Mouse (Mus musculus) CH12F3 (cell line): ENCODE results near the gene Ccrl2.

Source experiments
- in situ Hi-C: fragments of 300-500 bp; cut with MboI; formaldehyde crosslinking; loops from 2 replicates; pipeline ENCODE4 v1.14.3; 2020; ENCODE audit warnings: low sequenced_read_pairs

Ccrl2 gene

GRCm38 (mm10) chr9:111056798-111057543 is at the start of gene Ccrl2:
Gene Ccrl2 (minus strand): TSS chr9:111057519.
- in situ Hi-C loops, result no loop called here

DNA sequence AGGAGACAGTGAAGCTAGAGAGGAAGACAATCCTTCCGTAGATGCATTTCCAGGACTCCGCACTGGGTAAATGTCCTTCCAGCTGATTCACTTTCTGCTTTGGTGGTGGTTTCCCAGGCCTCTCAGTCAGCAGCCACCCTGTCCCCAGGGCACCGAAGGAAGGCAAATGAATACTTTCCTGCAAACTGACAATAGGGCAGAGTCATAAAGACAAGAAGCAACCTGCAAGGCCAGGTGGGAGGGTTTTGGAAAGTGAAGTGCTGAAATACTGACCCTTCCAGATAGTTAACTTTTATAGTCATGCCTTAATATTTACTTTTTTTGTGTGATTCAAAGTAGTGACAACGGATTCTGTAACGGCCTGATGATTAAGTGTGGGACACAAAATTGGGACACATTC is 46.6 kb upstream of the Ccrl2 start:
- in situ Hi-C loops, result no loop called here

GRCm38 (mm10) chr9:111103293-111103692 is 46.0 kb upstream of the Ccrl2 start:
- in situ Hi-C loops, result no loop called here

GRCm38 (mm10) chr9:111100406-111100805 is 43.1 kb upstream of the Ccrl2 start:
- in situ Hi-C loops, result no loop called here

GRCm38 (mm10) chr9:111097543-111097942 is 40.2 kb upstream of the Ccrl2 start:
- in situ Hi-C loops, result no loop called here

DNA sequence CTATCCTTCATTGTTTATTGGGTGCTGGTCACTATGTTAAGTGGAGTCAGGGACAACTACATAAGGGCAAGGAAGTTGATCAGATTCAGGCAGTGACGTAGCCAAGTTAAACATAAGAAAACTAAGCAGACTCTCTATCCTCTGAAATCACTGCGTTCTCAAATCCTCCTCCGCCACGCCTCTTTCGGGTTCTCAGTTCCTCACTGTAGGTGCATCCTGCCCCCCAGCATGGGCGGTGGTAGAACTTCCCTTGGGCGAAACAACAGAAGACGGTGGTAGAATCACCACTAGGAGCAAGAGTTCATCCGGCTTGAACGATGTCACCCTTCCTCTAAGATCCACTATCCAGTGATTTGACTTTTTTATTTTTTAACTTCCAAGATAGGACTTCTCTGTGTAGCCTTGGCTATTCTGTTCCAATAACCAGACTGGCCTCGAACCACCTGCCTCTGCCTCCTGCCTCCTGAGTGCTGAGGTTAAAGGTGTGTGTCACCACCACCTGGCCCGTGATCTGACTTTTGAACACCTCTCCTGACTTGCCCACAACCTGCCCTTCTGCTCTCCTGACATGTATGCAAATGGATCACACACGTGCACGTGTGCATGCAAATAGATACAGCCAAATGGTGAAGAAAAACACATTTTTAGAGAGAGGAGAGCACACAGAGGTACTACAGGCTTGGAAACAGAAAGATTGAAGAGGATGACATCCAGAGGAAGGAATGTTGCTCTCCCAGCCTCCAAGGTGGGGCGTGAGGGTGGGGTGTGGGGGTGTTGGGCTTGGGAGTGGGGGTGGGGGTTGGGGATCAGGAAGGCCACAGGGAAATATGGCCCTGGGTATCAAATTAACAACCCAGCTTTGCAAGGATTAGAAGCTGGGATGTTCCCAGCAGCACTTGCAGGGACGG is 39.4 kb upstream of the Ccrl2 start:
- in situ Hi-C loops, result no loop called here

GRCm38 (mm10) chr9:111095710-111096109 is 38.4 kb upstream of the Ccrl2 start:
- in situ Hi-C loops, result no loop called here

- in situ Hi-C loops, result no loop called here
These were observed 37.3 kb upstream of the Ccrl2 start for GRCm38 (mm10) chr9:111094626-111095025.

DNA sequence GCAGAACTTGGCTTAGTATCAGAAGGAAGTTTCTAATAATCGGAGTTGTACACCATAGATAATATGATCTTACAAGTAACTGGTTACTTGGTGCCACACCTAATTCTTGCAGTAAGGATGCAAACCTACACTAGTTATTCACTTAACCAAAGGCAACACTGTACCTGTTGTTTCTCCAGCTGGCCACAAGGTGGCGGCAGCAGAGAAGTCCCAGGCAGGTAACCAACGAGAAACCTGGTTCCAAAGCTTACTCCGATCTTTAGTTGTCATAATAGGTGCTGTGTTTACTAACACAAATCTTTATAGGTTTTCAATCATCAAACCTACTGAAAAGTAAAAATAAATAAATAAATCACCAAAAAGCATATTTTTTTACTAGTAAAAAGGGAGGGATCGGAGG is 35.8 kb upstream of the Ccrl2 start:
- in situ Hi-C loops, result no loop called here

DNA sequence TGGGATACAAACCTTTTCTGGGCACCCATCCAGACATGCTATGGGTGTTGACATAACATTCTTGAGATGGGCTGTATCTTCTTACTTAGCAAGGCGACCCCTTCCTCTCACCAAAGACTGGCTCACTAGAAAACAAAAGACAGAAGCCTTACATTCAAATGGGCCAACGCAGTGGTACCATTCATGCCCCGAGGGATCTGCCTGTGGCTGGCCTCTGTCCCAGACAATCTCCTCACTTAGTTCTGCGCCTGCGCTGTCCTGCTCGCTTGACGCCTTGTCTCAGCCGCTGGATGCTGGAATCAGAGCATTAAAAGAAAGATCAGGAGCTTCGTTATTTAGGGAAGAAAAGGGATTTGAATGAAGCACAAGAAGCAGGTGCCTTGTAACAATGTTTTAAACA is 35.3 kb upstream of the Ccrl2 start:
- in situ Hi-C loops, result no loop called here

DNA sequence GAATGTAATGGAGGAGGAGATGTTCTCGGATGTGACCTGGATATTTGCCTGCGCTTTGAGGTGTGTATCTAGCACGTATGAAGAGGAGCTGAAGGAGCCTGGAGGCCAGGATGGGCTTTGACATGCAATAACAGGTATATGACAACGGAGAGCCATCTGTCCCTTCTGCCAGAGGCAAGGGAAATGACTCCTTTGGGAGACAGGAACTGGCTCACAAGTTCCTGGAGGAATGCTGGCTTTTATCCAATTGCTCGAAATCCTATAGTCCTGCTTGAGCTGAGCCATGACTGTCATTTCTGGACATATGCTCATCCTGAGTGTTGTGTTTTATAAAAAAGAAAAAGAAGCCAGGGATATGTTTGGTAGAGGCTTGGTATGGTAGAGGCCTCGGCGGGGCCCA is 31.6 kb upstream of the Ccrl2 start:
- in situ Hi-C loops, result no loop called here

GRCm38 (mm10) chr9:111087960-111088359 is 30.6 kb upstream of the Ccrl2 start:
- in situ Hi-C loops, result no loop called here

- in situ Hi-C loops, result no loop called here
These were observed 29.8 kb upstream of the Ccrl2 start for GRCm38 (mm10) chr9:111086995-111087606.

DNA sequence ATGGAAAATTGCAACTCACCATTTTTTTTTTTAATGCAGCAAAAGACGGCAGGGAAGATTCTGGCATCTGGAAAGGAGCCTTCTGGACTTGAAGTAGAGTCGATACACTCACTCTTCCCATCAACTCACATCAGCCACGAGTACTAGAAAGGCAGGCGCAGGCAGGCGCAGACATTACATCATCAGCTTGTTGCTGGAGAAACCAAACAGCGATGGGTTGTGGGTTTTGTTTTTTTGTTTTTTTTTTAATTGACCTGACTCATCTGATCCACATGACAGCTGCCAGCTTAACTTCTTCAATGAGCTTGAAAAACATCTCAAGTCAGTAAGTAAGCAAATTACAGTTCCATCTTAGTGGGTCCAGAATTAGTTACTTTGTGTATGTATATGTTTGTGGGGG is 28.8 kb upstream of the Ccrl2 start:
- in situ Hi-C loops, result no loop called here

- in situ Hi-C loops, result no loop called here
These were observed 28.0 kb upstream of the Ccrl2 start for GRCm38 (mm10) chr9:111085329-111085728.

DNA sequence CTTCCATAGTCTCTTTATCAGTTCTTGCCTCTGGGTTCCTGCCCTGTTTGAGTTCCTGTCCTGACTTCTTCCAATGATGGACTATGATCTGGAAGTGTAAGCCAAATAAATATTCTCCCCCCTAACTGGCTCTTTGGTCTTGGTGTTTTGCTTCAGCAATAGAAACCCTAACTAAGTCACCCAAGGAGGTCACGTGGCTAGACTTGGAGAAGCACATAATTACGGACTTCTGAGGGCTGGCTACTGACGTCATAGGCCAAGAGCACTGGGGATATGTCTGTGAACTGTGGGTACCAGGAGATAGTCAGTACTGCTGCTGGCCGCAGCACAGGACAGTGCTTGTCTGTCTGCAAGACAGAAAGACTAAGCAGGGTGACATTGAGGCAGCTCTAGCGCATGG is 24.4 kb upstream of the Ccrl2 start:
- in situ Hi-C loops, result no loop called here

DNA sequence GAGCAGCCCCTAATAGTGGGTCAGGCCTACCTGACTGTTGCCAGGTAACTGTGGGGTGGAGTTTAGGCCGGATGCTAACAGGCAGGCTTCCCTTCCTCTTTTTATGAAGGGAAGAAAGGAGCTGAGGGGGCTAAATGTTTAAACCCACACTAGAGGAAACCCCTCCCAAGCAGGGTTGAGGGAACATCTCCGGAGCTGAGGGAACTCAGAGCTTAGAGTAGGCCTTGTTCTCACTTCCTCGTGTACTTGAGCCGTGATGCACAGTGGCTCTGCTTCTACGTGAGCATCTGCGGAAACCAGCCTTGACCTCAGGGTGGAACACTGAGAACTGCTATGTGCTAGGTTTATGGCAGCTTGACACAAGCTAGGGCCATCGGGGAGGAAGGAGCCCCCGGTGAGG is 23.5 kb upstream of the Ccrl2 start:
- in situ Hi-C loops, result no loop called here

- in situ Hi-C loops, result no loop called here
These were observed 20.4 kb upstream of the Ccrl2 start for GRCm38 (mm10) chr9:111077745-111078144.

- in situ Hi-C loops, result no loop called here
These were observed 15.7 kb upstream of the Ccrl2 start for GRCm38 (mm10) chr9:111072971-111073370.

- in situ Hi-C loops, result no loop called here
These were observed 14.9 kb upstream of the Ccrl2 start for GRCm38 (mm10) chr9:111072175-111072574.

GRCm38 (mm10) chr9:111070546-111070961 is 13.2 kb upstream of the Ccrl2 start:
- in situ Hi-C loops, result no loop called here

DNA sequence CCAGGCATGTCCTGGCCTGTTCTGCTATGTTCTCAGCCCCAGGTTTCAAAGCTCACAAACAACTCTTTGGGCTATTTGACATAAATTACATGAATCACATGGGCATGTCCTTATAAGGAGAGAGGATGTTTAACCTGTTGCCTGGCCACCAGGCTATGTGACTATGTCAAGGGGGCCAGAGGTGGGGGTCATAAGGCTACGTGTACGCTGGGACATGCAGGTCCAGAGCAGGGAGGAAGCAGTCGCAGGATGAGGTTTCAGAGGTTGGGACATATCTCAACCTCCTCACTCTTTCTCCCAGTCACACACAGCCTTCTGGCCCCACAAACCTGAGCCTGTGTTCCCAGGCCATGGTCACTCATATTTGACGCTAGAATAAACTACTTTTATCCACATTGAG is 9.7 kb upstream of the Ccrl2 start:
- in situ Hi-C loops, result no loop called here
